Mouse (Mus musculus) intestine, embryonic 16.5 days (tissue): Measurements from ENCODE around the gene Btbd9. TPM values are rescaled to one million over a fixed set of nuclear protein-coding genes. Genes with fewer than 3 reads are reported as not detected.
A peak's percentile ranks its signal among the peaks of the same experiment; 100 is the strongest.

ENCODE experiments used
- ATAC-seq: fragments of 200-750 bp; cut with Nextera tagmentation; 2 replicates; pipeline ENCODE4 v1.8.0; 2017; ENCODE audit warnings: moderate TSS enrichment, moderate library complexity
- H3K27ac ChIP-seq: fragments of 300-500 bp; sonication (generic); 2 replicates; pipeline ENCODE4 v1.5.1; 2014; ENCODE audit warnings: mild to moderate bottlenecking, low read length
- H3K27me3 ChIP-seq: fragments of 300-500 bp; sonication (generic); replicated peaks from 2 replicates; pipeline ENCODE4 v1.6.1; 2014; ENCODE audit warnings: low read length, control low read depth, mixed read lengths; ENCODE audit not compliant: control insufficient read depth, insufficient read depth
- H3K36me3 ChIP-seq: fragments of 300-500 bp; sonication (generic); 2 replicates; pipeline ENCODE4 v1.6.1; 2014; ENCODE audit warnings: low read length, control low read depth; ENCODE audit not compliant: control insufficient read depth, insufficient read depth
- H3K4me1 ChIP-seq: fragments of 300-500 bp; sonication (generic); 2 replicates; pipeline ENCODE4 v1.6.1; 2014; ENCODE audit warnings: low read length, control low read depth, mixed read lengths; ENCODE audit not compliant: control insufficient read depth, insufficient read depth
- H3K4me2 ChIP-seq: fragments of 300-500 bp; sonication (generic); 2 replicates; pipeline ENCODE4 v1.6.1; 2014; ENCODE audit warnings: low read depth, low read length, control low read depth
- H3K4me3 ChIP-seq: fragments of 300-500 bp; sonication (generic); 2 replicates; pipeline ENCODE4 v1.5.1; 2014; ENCODE audit warnings: mild to moderate bottlenecking, low read length
- H3K9ac ChIP-seq: fragments of 300-500 bp; sonication (generic); 2 replicates; pipeline ENCODE4 v1.6.1; 2014; ENCODE audit warnings: low read depth, low read length
- H3K9me3 ChIP-seq: fragments of 300-500 bp; sonication (generic); 2 replicates; pipeline ENCODE4 v1.6.1; 2016; ENCODE audit warnings: low read length, control low read depth; ENCODE audit not compliant: control insufficient read depth
- WGBS: fragments of 180-500 bp; shearing (Covaris S2); extraction: QIAGEN DNeasy Blood & Tissue Kit; methylation state at CpG from one replicate; pipeline ENCODE4 v1.1.7; 2014; 5-methylcytosine and 5-hydroxymethylcytosine counted together
- polyA plus RNA-seq: library from polyadenylated mRNA; unstranded; fragments of >200 nt; fragmentation: Nextera tagmentation; extraction: Ambion mirVana; gene quantifications from 2 replicates; pipeline ENCODE4 v1.2.1, GENCODE M21; 2015

Btbd9 gene
- polyA plus RNA-seq, 1 experiment from 2014 or later = 51.6 TPM

GRCm38 (mm10) chr17:30474561-30474960 is 101.7 kb downstream of the Btbd9 start:
- no peaks in the 10 kb centered on the region for H3K36me3 ChIP-seq
- ATAC-seq = no peak
- 48% methylated on average over 2 of the region's 2 CpGs for WGBS
- H3K9ac ChIP-seq = no peak overlapping the region
- no peaks in the 10 kb centered on the region for H3K27me3 ChIP-seq
- H3K9me3 ChIP-seq = no peaks in the 10 kb centered on the region
- H3K4me2 ChIP-seq = no peak overlapping the region
- no peak overlapping the region for H3K4me3 ChIP-seq
- no peak overlapping the region for H3K27ac ChIP-seq
- peaks cover 11% of the 10 kb centered on the region for H3K4me1 ChIP-seq

DNA sequence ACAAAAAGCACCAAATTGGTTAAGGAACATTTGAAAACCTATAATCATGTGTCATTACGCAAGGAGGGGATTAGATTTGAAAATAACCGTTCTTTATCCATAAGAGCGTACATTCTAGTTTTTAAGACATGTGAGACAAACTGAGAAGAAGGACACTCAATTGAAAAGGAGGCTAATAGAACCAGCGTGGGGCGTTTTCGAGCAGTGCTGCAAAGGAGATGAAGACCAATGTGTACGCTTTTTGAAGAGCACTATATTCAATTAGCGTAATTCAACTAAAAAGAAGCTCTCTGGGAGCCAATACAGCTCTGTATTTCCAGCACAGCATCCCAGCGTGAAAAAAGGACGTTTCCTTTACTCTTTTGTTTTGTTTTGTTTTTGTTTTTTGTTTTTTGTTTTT is 103.5 kb downstream of the Btbd9 start:
- H3K36me3 ChIP-seq = no peaks in the 10 kb centered on the region
- no peak for ATAC-seq
- no peaks in the 10 kb centered on the region for H3K9me3 ChIP-seq
- no peaks in the 10 kb centered on the region for H3K27me3 ChIP-seq
- no peak overlapping the region for H3K9ac ChIP-seq
- peaks cover 20% of the 10 kb centered on the region for H3K4me1 ChIP-seq
- H3K4me2 ChIP-seq = no peak overlapping the region
- H3K27ac ChIP-seq = no peak overlapping the region
- no peak overlapping the region for H3K4me3 ChIP-seq
- WGBS = 93% methylated on average over 10 of the region's 10 CpGs

DNA sequence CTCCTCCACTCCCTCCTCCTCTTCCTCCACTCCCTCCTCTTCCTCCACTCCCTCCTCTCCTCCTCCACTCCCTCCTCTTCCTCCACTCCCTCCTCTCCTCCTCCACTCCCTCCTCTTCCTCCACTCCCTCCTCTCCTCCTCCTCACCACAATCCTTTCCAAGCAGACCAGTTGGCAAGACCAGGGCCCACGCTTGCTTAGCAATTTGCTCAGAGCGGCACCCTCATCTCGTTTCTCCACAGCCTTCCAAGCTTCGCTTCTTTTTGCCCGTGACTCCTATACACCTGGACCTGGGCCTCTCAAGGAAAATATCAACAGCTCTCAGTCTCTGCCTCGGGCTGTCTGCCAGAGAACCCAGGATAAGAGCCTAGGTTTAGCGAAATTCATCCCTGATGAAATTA is 104.8 kb downstream of the Btbd9 start:
- ATAC-seq = no peak
- Histone ChIP-seq H3K4me1 (peaks cover 25% of the 10 kb centered on the region), H3K4me3 (no peak overlapping the region), H3K36me3 (no peaks in the 10 kb centered on the region), H3K4me2 (no peak overlapping the region), H3K9me3 (no peaks in the 10 kb centered on the region), H3K27me3 (no peaks in the 10 kb centered on the region), H3K27ac (no peak overlapping the region), H3K9ac (no peak overlapping the region)
- WGBS = 56% methylated on average over 7 of the region's 7 CpGs

GRCm38 (mm10) chr17:30470790-30471189 is 105.5 kb downstream of the Btbd9 start:
- Histone ChIP-seq H3K4me3 (no peak overlapping the region), H3K4me1 (peaks cover 25% of the 10 kb centered on the region), H3K27ac (peak overlapping the region; percentile 14; the same call in 1 of the 2 replicates), H3K9me3 (no peaks in the 10 kb centered on the region), H3K9ac (no peak overlapping the region), H3K36me3 (no peaks in the 10 kb centered on the region), H3K4me2 (no peak overlapping the region), H3K27me3 (no peaks in the 10 kb centered on the region)
- no peak for ATAC-seq
- WGBS = 30% methylated on average over 8 of the region's 8 CpGs

DNA sequence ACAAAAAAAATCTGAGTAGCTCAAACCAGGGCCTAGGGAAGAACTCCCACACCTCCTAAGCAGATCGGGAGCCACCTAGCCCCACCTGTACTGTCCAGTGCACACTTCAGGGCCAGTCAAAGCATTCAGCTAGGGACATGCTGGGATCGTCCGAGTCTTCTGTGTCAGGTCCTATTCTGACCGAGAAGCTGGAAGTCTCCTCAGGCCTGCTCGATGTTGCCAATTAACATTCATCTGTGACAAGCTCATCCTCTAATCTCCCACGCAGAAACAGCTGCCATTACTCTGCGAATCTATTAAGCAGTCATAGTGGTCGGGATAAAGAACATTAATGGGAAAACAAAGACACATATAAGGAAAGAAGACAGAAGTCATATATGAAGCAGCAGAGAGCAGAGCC is 106.0 kb downstream of the Btbd9 start:
- Histone ChIP-seq H3K27ac (no peak overlapping the region), H3K4me3 (no peak overlapping the region), H3K36me3 (no peaks in the 10 kb centered on the region), H3K4me1 (peaks cover 25% of the 10 kb centered on the region), H3K27me3 (no peaks in the 10 kb centered on the region), H3K4me2 (no peak overlapping the region), H3K9me3 (no peaks in the 10 kb centered on the region), H3K9ac (no peak overlapping the region)
- no peak for ATAC-seq
- 48% methylated on average over 8 of the region's 8 CpGs for WGBS

DNA sequence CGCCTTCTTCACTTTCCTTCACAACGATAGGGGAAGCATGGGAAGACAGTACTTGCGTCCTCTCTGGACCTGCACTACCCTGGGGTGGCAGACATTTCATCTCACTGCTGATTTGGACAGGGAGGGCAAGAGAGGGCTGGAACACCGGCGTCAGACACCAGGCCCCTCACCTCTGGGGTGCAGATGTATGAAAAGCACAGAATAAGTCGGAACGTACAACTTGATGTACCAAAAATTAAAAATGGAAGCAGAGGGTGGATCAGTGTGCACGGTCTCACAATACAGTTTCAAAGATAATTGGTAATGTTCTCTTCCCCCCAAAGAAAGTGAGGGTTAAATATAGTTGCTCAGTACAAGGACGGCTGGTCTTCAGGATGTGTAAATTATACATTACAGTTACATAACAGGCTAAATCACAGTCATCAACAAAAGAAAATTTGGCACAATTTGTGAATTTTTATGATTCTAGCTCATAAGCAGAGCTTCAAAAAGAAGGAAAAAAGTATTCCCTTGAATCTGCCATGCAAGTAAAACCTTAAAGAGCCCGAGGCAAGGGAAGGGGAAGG is 106.7 kb downstream of the Btbd9 start:
- Histone ChIP-seq H3K27ac (no peak overlapping the region), H3K9ac (no peak overlapping the region), H3K4me3 (no peak overlapping the region), H3K36me3 (no peaks in the 10 kb centered on the region), H3K27me3 (no peaks in the 10 kb centered on the region), H3K9me3 (no peaks in the 10 kb centered on the region), H3K4me1 (peaks cover 25% of the 10 kb centered on the region), H3K4me2 (no peak overlapping the region)
- WGBS = 79% methylated on average over 10 of the region's 10 CpGs
- ATAC-seq = no peak

- no peak overlapping the region for H3K4me3 ChIP-seq
- H3K4me1 ChIP-seq = peaks cover 31% of the 10 kb centered on the region
- no peak for ATAC-seq
- no peak overlapping the region for H3K9ac ChIP-seq
- no peaks in the 10 kb centered on the region for H3K27me3 ChIP-seq
- H3K36me3 ChIP-seq = no peaks in the 10 kb centered on the region
- H3K4me2 ChIP-seq = no peak overlapping the region
- no peaks in the 10 kb centered on the region for H3K9me3 ChIP-seq
- WGBS = 31% methylated on average over 4 of the region's 4 CpGs
- no peak overlapping the region for H3K27ac ChIP-seq
These were observed 107.9 kb downstream of the Btbd9 start for GRCm38 (mm10) chr17:30468368-30468767.

GRCm38 (mm10) chr17:30467566-30468213 is 108.6 kb downstream of the Btbd9 start:
- no peak overlapping the region for H3K4me2 ChIP-seq
- ATAC-seq = no peak
- H3K27me3 ChIP-seq = no peaks in the 10 kb centered on the region
- 45% methylated on average over 14 of the region's 14 CpGs for WGBS
- H3K4me3 ChIP-seq = no peak overlapping the region
- H3K36me3 ChIP-seq = no peaks in the 10 kb centered on the region
- no peaks in the 10 kb centered on the region for H3K9me3 ChIP-seq
- peaks cover 31% of the 10 kb centered on the region for H3K4me1 ChIP-seq
- no peak overlapping the region for H3K27ac ChIP-seq
- no peak overlapping the region for H3K9ac ChIP-seq

- no peaks in the 10 kb centered on the region for H3K9me3 ChIP-seq
- WGBS = 53% methylated on average over 6 of the region's 6 CpGs
- H3K9ac ChIP-seq = no peak overlapping the region
- H3K27ac ChIP-seq = no peak overlapping the region
- no peaks in the 10 kb centered on the region for H3K27me3 ChIP-seq
- peak; percentile 71 for ATAC-seq
- H3K36me3 ChIP-seq = no peaks in the 10 kb centered on the region
- no peak overlapping the region for H3K4me3 ChIP-seq
- H3K4me1 ChIP-seq = peaks cover 21% of the 10 kb centered on the region
- H3K4me2 ChIP-seq = no peak overlapping the region
These were observed 111.1 kb downstream of the Btbd9 start for GRCm38 (mm10) chr17:30465060-30465762.
